Mouse (Mus musculus): Measurements from ENCODE around the gene Sema4d. TPM values are rescaled to one million over a fixed set of nuclear protein-coding genes. Genes with fewer than 3 reads are reported as not detected.

The Sema4d gene
- polyA plus RNA-seq, 1 experiment from 2014 or later = 4.9 TPM

GRCm38 (mm10) chr13:51739713-51740112 lies 53.8 kb downstream of the Sema4d start:
- no peak for TF ChIP-seq EP300 (IDR thresholded peaks at IDR 0.05)
- TF ChIP-seq CTCF (IDR thresholded peaks at IDR 0.05) = no peak
- Histone ChIP-seq H3K36me3 (ENCODE audit: insufficient read depth, low read length) (no peaks in the 10 kb centered on the region), H3K27me3 (replicated peaks; ENCODE audit: insufficient read depth, low read length) (no peaks in the 10 kb centered on the region), H3K4me2 (replicated peaks; ENCODE audit: low read depth, low read length) (no peak overlapping the region), H3K9ac (replicated peaks; ENCODE audit: low read depth) (no peak overlapping the region), H3K27ac (ENCODE audit: low read length) (no peak overlapping the region), H3K4me3 (ENCODE audit: low read depth, low read length) (no peak overlapping the region), H3K9me3 (ENCODE audit: low read length) (no peaks in the 10 kb centered on the region), H3K4me1 (ENCODE audit: insufficient read depth, low read depth, low read length) (no peaks in the 10 kb centered on the region)
- no peak for ATAC-seq
- WGBS = 72% methylated on average over 1 of the region's 1 CpGs
- DNase-seq (ENCODE audit: low spot score) = no peak

- no peak for DNase-seq (ENCODE audit: low spot score)
- 94% methylated on average over 11 of the region's 11 CpGs for WGBS
- Histone ChIP-seq H3K36me3 (ENCODE audit: insufficient read depth, low read length) (no peaks in the 10 kb centered on the region), H3K27ac (ENCODE audit: low read length) (no peak overlapping the region), H3K4me3 (ENCODE audit: low read depth, low read length) (no peak overlapping the region), H3K9ac (replicated peaks; ENCODE audit: low read depth) (no peak overlapping the region), H3K9me3 (ENCODE audit: low read length) (no peaks in the 10 kb centered on the region), H3K27me3 (replicated peaks; ENCODE audit: insufficient read depth, low read length) (no peaks in the 10 kb centered on the region), H3K4me1 (ENCODE audit: insufficient read depth, low read depth, low read length) (no peaks in the 10 kb centered on the region), H3K4me2 (replicated peaks; ENCODE audit: low read depth, low read length) (no peak overlapping the region)
- ATAC-seq = no peak
- TF ChIP-seq EP300 (IDR thresholded peaks at IDR 0.05) (no peak), CTCF (IDR thresholded peaks at IDR 0.05) (no peak)
Observed at GRCm38 (mm10) chr13:51738531-51739117, 54.9 kb downstream of the Sema4d start.

DNA sequence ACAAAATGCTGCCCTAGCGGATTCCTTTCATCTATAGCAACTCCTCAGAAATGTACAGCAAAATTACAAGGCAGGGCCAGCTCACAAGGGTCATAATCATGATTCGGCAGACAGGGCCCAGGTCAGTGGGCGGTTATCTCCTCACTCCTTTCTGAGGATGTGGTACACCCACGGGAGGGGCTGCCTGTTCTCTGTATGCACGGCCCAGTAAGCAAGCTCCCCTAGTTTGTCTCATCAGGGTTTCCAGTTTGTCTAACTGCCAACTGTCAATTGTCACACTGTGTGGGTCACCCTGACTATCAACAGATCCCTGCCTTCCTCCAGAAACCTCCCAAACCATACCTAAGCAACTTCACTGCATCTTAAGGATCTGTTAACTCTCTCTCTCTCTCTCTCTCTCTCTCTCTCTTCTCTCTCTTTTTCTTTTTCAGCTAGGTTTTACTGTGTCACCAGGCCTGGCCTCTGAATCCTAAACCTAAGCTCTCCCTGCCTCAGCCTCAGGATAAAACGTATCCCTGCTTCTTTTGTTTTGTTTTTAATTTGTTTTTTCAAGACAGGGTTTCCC lies 55.5 kb downstream of the Sema4d start:
- no peaks in the 10 kb centered on the region for H3K4me1 ChIP-seq (ENCODE audit: insufficient read depth, low read depth, low read length)
- no peak overlapping the region for H3K27ac ChIP-seq (ENCODE audit: low read length)
- H3K4me3 ChIP-seq (ENCODE audit: low read depth, low read length) = no peak overlapping the region
- no peak for TF ChIP-seq EP300 (IDR thresholded peaks at IDR 0.05)
- no peaks in the 10 kb centered on the region for H3K27me3 ChIP-seq (replicated peaks; ENCODE audit: insufficient read depth, low read length)
- no peaks in the 10 kb centered on the region for H3K36me3 ChIP-seq (ENCODE audit: insufficient read depth, low read length)
- no peak overlapping the region for H3K9ac ChIP-seq (replicated peaks; ENCODE audit: low read depth)
- no peak for ATAC-seq
- no peaks in the 10 kb centered on the region for H3K9me3 ChIP-seq (ENCODE audit: low read length)
- no peak for DNase-seq (ENCODE audit: low spot score)
- H3K4me2 ChIP-seq (replicated peaks; ENCODE audit: low read depth, low read length) = no peak overlapping the region
- WGBS = 61% methylated on average over 6 of the region's 6 CpGs

GRCm38 (mm10) chr13:51737033-51737948 lies 56.3 kb downstream of the Sema4d start:
- DNase-seq (ENCODE audit: low spot score) (no peak), ATAC-seq (no peak)
- 63% methylated on average over 20 of the region's 20 CpGs for WGBS
- H3K9me3 ChIP-seq (ENCODE audit: low read length) = no peaks in the 10 kb centered on the region
- no peak overlapping the region for H3K4me2 ChIP-seq (replicated peaks; ENCODE audit: low read depth, low read length)
- H3K27me3 ChIP-seq (replicated peaks; ENCODE audit: insufficient read depth, low read length) = no peaks in the 10 kb centered on the region
- H3K4me3 ChIP-seq (ENCODE audit: low read depth, low read length) = no peak overlapping the region
- TF ChIP-seq CTCF (IDR thresholded peaks at IDR 0.05) (no peak), EP300 (IDR thresholded peaks at IDR 0.05) (no peak)
- H3K4me1 ChIP-seq (ENCODE audit: insufficient read depth, low read depth, low read length) = no peaks in the 10 kb centered on the region
- H3K27ac ChIP-seq (ENCODE audit: low read length) = no peak overlapping the region
- H3K36me3 ChIP-seq (ENCODE audit: insufficient read depth, low read length) = no peaks in the 10 kb centered on the region
- H3K9ac ChIP-seq (replicated peaks; ENCODE audit: low read depth) = no peak overlapping the region

- Histone ChIP-seq H3K9me3 (ENCODE audit: low read length) (no peaks in the 10 kb centered on the region), H3K27me3 (replicated peaks; ENCODE audit: insufficient read depth, low read length) (no peaks in the 10 kb centered on the region), H3K4me1 (ENCODE audit: insufficient read depth, low read depth, low read length) (no peaks in the 10 kb centered on the region), H3K9ac (replicated peaks; ENCODE audit: low read depth) (no peak overlapping the region), H3K4me3 (ENCODE audit: low read depth, low read length) (no peak overlapping the region), H3K36me3 (ENCODE audit: insufficient read depth, low read length) (no peaks in the 10 kb centered on the region), H3K27ac (ENCODE audit: low read length) (no peak overlapping the region), H3K4me2 (replicated peaks; ENCODE audit: low read depth, low read length) (no peak overlapping the region)
- ATAC-seq (peak; percentile 43), DNase-seq (ENCODE audit: low spot score) (no peak)
- no peak for TF ChIP-seq EP300 (IDR thresholded peaks at IDR 0.05)
- TF ChIP-seq CTCF (IDR thresholded peaks at IDR 0.05) = no peak
- 39% methylated on average over 13 of the region's 13 CpGs for WGBS
Observed at GRCm38 (mm10) chr13:51736007-51736911, 57.3 kb downstream of the Sema4d start.

Measured in lung, postnatal 0 days (tissue).